Mouse (Mus musculus): ENCODE results near the gene Il23r.
"Not testable (repeated sequence)": the region's sequence is repeated elsewhere in the genome, so short reads cannot be mapped to it uniquely, and the experiment has no call there.

Il23r gene

GRCm38 (mm10) chr6:67491755-67492154 is at the start of gene Il23r:
Il23r (minus strand) TSS chr6:67491855.
- no peak for DNase-seq (ENCODE audit: low spot score in 2 of 2)

- no peak for DNase-seq (ENCODE audit: low spot score in 2 of 2)
Observed at GRCm38 (mm10) chr6:67535777-67536054, 44.1 kb upstream of the Il23r start, which contains the start of gene Tacstd2. Tacstd2 (minus strand) TSS chr6:67535796.

GRCm38 (mm10) chr6:67535005-67535776 is 43.5 kb upstream of the Il23r start:
- DNase-seq (ENCODE audit: low spot score in 2 of 2): peak in 1 of 2 experiments; percentile 12

- no peak for DNase-seq (ENCODE audit: low spot score in 2 of 2)
Observed at GRCm38 (mm10) chr6:67534191-67535004, 42.7 kb upstream of the Il23r start.

DNA sequence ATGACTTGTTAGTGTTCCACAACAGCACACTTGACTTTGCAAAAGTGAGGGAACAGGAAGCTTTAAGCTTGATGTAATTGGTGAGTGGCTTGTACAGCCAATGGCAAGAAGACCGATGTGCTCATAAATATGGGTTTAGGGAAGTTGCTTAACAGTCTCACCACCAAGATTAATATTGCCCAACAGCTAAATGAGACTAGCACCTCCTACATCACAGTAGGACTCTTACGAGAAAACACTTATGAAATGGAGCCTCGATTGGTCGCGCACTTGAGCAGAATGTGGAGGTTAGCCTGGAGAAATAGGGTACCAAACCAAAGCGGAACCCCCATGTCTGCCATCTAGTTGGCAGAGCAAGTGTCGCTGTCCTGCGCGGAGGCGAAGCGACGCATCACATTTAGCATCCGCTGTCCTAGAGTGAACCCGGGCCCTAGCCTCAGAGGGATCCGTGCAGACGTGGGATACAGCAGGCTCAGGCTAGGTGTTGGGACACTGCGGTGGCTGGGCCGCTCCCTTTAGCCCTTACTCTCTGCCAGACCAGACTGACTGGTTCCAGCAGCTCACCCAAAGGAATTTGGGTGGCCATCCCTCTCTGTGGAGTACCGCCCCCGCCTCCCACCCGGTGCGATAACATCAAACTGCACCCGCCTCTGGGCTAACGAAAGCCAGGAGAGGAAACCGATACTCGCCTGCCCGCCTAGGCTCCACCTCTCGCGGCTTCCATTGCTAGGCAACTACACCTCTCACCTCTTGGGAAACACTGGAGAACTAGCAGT is 41.2 kb upstream of the Il23r start:
- DNase-seq (ENCODE audit: low spot score in 2 of 2): peak in 1 of 2 experiments; percentile 5

DNA sequence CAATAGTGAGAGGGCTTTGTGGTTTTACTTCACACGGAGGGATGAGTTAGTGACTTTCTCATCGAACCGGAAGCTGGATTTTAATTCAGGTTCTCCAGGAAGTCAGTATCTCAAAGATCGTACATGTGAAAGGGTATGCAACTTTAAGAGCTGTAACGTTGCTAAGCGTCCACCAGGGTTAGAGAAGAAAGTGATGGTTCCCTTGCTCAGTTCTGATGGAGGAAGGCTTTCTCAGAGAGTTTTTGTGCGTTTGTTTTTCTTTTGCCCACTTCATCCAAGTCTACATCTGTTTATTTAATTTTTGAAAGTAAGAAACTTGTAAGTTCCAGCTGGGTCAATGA is 40.1 kb upstream of the Il23r start:
- no peak for DNase-seq (ENCODE audit: low spot score in 2 of 2)

DNA sequence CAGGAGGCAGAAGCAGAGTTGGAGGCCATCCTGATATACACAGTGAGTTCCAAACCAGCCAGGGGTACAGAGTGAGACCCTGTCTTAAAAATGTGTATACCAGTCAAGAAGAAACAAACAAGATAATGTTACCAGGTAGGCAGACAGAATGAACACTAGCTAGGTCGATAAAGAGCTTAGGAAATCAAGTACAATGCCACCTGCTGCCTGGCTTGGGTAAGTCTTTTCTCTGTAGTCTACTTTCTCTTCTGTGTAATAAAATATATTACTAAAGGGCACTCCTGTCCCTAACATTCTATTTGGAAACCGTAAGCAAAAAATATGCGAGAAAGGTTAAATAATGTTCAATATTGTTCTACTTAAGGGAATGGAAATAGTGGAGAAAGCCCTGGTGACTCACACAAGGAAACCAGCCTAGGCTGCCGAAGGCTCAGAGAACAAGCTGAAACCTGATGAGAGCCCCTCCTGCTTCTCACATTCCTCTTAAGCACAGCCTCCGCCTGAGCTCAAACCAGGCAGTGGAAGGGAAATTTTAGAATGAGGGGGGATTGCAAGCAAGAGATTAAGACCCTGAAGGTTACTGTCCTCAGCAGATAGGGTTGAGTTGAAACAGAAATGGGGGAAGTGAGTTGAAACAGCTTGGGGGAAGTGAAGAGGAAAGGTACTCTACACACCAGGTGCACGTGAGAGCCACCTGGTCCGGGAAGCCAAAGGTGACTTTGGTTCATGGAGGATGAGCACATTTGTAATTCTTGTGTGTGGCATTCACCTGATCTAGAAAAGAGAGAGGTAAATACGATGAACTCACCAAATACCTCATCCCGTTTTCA is 39.6 kb upstream of the Il23r start:
- no peak for DNase-seq (ENCODE audit: low spot score in 2 of 2)

- no peak for DNase-seq (ENCODE audit: low spot score in 2 of 2)
Observed at GRCm38 (mm10) chr6:67526356-67526755, 34.7 kb upstream of the Il23r start.

DNA sequence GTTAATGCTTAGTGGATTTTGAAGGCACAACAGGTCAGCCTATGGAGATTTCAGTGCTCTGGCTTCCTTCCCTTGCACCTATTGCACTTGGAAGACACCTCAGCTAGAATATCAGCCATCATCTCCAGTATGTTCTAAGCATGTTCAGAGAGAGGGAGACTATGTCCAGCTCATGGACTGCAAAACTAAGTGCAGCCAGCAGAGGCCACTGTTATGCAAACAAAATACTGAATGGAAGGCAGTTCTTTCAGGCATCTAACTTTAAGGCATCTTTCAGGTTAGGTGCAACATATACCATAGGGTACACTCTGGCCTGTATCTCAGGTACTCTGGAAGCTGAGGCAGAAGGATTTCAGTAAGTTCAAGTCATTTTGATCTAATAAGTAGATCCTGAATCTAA is 19.1 kb upstream of the Il23r start:
- DNase-seq (ENCODE audit: low spot score in 2 of 2): peak in 1 of 2 experiments; percentile 51

DNA sequence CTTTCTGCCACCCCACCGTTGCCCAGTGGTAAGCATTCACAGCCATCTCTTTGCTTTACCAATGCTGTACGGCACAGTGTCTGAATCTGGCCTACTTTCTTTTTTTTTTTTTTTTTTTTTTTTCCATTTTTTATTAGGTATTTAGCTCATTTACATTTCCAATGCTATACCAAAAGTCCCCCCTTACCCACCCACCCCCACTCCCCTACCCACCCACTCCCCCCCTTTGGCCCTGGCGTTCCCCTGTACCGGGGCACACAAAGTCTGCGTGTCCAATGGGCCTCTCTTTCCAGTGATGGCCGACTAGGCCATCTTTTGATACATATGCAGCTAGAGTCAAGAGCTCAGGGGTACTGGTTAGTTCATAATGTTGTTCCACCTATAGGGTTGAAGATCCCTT is 10.3 kb upstream of the Il23r start:
- DNase-seq (ENCODE audit: low spot score in 2 of 2): not testable (repeated sequence)

DNA sequence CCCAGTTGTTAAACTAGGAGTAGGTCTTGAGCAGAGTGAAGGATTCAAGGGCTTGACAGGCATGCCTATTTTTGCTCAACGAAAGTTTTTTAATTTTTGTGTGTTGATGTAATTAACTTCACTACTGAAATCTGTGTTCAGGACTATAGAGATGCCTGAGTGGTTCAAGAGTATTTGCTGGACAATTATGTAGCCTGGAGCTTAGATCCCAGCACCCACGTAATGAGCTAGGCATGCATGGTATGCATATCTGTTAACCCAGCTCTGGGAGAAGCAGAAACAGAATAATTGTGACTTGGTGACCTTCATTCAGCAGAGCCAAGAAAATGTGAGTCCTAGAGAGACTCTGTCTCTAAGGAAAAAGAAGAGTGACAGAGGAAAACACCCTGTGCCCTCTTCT is 10.6 kb downstream of the Il23r start:
- no peak for DNase-seq (ENCODE audit: low spot score in 2 of 2)

GRCm38 (mm10) chr6:67471242-67471641 is 20.4 kb downstream of the Il23r start:
- no peak for DNase-seq (ENCODE audit: low spot score in 2 of 2)

GRCm38 (mm10) chr6:67459424-67459823 is 32.2 kb downstream of the Il23r start:
- DNase-seq (ENCODE audit: low spot score in 2 of 2): no peak

DNA sequence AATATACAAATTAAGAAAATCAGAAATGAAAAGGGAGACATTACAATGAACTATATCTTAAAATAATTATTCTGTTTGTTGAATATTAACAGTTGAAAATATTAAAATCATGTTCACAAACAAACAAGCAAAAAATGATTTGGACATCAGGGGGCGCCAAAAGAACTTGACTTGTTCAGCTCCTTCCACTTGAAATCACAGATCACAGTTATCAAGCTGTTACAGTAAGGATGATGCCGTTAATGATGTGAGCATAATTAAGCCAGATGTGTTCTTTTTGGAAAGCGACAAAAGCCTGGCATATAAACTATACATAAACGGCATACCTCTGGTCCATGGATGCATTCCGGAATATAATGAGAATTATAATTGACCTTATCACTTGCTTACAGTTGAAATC is 40.3 kb downstream of the Il23r start:
- DNase-seq (ENCODE audit: low spot score in 2 of 2): no peak

- no peak for DNase-seq (ENCODE audit: low spot score in 2 of 2)
Observed at GRCm38 (mm10) chr6:67445866-67446265, 45.8 kb downstream of the Il23r start.

GRCm38 (mm10) chr6:67443124-67443523 is 48.5 kb downstream of the Il23r start:
- no peak for DNase-seq (ENCODE audit: low spot score in 2 of 2)

GRCm38 (mm10) chr6:67437814-67438385 is 53.8 kb downstream of the Il23r start:
- DNase-seq (ENCODE audit: low spot score in 2 of 2): no peak

GRCm38 (mm10) chr6:67437028-67437427 is 54.6 kb downstream of the Il23r start:
- no peak for DNase-seq (ENCODE audit: low spot score in 2 of 2)

DNA sequence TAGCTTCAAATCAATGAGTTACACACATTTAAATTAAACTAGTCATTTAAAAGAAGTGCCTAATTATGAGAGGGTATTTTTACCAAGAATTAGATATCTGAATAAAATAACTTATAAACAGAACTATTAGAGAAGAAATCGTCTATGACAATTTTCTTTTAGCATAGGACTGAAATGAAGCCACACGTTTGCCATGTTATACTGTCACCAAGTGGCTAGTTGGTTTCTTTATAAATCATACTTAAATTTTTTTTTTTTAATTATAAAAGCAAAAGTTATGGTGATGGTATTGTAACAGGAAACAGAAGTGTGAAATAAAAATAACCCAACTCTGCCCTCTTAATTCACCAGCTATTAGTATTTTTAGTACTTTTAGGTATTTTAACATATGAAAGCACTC is 55.4 kb downstream of the Il23r start:
- DNase-seq (ENCODE audit: low spot score in 2 of 2): no peak

- no peak for DNase-seq (ENCODE audit: low spot score in 2 of 2)
Observed at GRCm38 (mm10) chr6:67435711-67436110, 55.9 kb downstream of the Il23r start.

DNA sequence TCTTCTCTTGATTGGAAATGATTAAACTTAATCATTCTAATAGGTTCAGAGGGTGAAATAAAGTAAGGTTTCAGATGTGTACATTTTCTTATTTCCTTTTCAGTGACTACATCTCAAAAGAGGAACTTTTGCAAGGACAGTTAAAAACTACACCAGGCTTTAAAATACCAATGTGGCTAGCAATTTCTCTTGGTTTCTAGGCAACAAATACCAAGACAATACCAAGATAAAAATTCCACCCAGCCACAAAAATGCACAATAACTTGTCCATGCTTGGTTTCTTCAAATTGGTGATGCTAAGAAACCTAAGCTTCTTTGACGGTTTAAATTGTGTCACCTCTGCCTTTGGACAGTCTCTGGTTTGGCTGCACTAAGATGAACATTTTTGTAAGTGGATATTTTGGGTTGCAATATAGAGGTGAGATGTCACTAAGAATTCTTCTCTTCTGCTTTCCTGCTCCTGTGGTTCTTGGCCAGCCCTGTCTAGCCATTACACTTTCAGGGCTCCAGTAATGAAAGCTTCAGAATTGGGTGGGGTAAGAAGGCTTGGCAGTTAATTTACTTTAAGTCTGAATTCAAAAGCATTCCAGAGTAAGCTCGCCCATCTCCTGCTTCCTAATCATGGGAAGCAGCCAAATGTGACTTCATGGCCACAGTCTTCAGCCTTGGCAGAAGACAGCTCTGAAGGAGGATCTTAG is 56.8 kb downstream of the Il23r start:
- no peak for DNase-seq (ENCODE audit: low spot score in 2 of 2)
